Mouse (Mus musculus) E14TG2a.4 (cell line): Measurements from ENCODE around the gene Pitpnm3.

Source experiments
- CTCF ChIP-seq: conservative IDR thresholded peaks from 2 replicates; pipeline ENCODE4 v1.5.1; 2014; ENCODE audit warnings: low read length
- POU5F1 ChIP-seq: IDR thresholded peaks from 2 replicates; pipeline ENCODE4 v1.6.1; 2014; ENCODE audit warnings: low read length, borderline replicate concordance

- TF ChIP-seq CTCF = no peak
- no peak for TF ChIP-seq POU5F1
Observed at GRCm38 (mm10) chr11:72113296-72113695, 22.3 kb downstream of the Pitpnm3 start.
